Mouse (Mus musculus) inflammation-experienced regulatory T-cells, adult 6 months (primary cell): ENCODE data around the gene Zbtb16. TPM values are rescaled to one million over a fixed set of nuclear protein-coding genes. Genes with fewer than 3 reads are reported as not detected.

ENCODE experiments used
- ATAC-seq: one replicate; pipeline ENCODE4 v1.8.0; 2017
- polyA plus RNA-seq, 3 experiments: library from polyadenylated mRNA; unstranded; fragments of 100-300 nt; shearing (Covaris generic); gene quantifications; one replicate each; pipeline ENCODE4 v1.2.1; 2017

Zbtb16 gene
- polyA plus RNA-seq, 3 experiments from 2014 or later: not detected

GRCm38 (mm10) chr9:48662361-48663051 lies 173.5 kb downstream of the Zbtb16 start:
- ATAC-seq: no peak

- ATAC-seq: no peak
Measured at GRCm38 (mm10) chr9:48661225-48662023, 174.6 kb downstream of the Zbtb16 start.

- no peak for ATAC-seq
Measured at GRCm38 (mm10) chr9:48655525-48656169, 180.4 kb downstream of the Zbtb16 start.

- no peak for ATAC-seq
Measured at GRCm38 (mm10) chr9:48654730-48655129, 181.3 kb downstream of the Zbtb16 start.

GRCm38 (mm10) chr9:48653399-48654070 lies 182.5 kb downstream of the Zbtb16 start:
- ATAC-seq: no peak

GRCm38 (mm10) chr9:48652026-48652425 lies 184.0 kb downstream of the Zbtb16 start:
- ATAC-seq: no peak

GRCm38 (mm10) chr9:48650846-48651245 lies 185.2 kb downstream of the Zbtb16 start:
- ATAC-seq: no peak

- ATAC-seq: no peak
Measured at GRCm38 (mm10) chr9:48649851-48650685, 186.0 kb downstream of the Zbtb16 start.

GRCm38 (mm10) chr9:48649098-48649766 lies 186.8 kb downstream of the Zbtb16 start:
- ATAC-seq: no peak

GRCm38 (mm10) chr9:48648285-48649097 lies 187.5 kb downstream of the Zbtb16 start:
- no peak for ATAC-seq

- ATAC-seq: no peak
Measured at GRCm38 (mm10) chr9:48647648-48648284, 188.3 kb downstream of the Zbtb16 start.

GRCm38 (mm10) chr9:48646781-48647647 lies 189.0 kb downstream of the Zbtb16 start:
- no peak for ATAC-seq

GRCm38 (mm10) chr9:48646251-48646650 lies 189.8 kb downstream of the Zbtb16 start:
- no peak for ATAC-seq

GRCm38 (mm10) chr9:48645648-48646126 lies 190.3 kb downstream of the Zbtb16 start:
- ATAC-seq: no peak

- no peak for ATAC-seq
Measured at GRCm38 (mm10) chr9:48644926-48645647, 190.9 kb downstream of the Zbtb16 start.

GRCm38 (mm10) chr9:48644376-48644775 lies 191.6 kb downstream of the Zbtb16 start:
- ATAC-seq: no peak

- ATAC-seq: no peak
Measured at GRCm38 (mm10) chr9:48641636-48642035, 194.4 kb downstream of the Zbtb16 start.

- no peak for ATAC-seq
Measured at GRCm38 (mm10) chr9:48640881-48641280, 195.1 kb downstream of the Zbtb16 start.
